Mouse (Mus musculus) heart, postnatal 0 days (tissue): Measurements from ENCODE around the gene Rtp3. TPM values are rescaled to one million over a fixed set of nuclear protein-coding genes. Genes with fewer than 3 reads are reported as not detected.

Source experiments
- ATAC-seq: fragments of 200-750 bp; cut with Nextera tagmentation; 2 replicates; pipeline ENCODE4 v1.8.0; 2017; ENCODE audit warnings: low read depth, moderate number of reproducible peaks, moderate library complexity; ENCODE audit not compliant: insufficient read depth
- DNase-seq: peaks from one replicate; pipeline ENCODE4 v3.0.0-alpha.2; 2016; ENCODE audit warnings: low spot score
- H3K27ac ChIP-seq: fragments of 300-500 bp; sonication (generic); 2 replicates; pipeline ENCODE4 v1.5.1; 2014; ENCODE audit warnings: low read depth, mild to moderate bottlenecking
- H3K27me3 ChIP-seq: fragments of 300-500 bp; sonication (generic); 2 replicates; pipeline ENCODE4 v1.6.1; 2014; ENCODE audit warnings: low read length, mixed read lengths; ENCODE audit not compliant: control insufficient read depth, insufficient read depth
- H3K36me3 ChIP-seq: fragments of 300-500 bp; sonication (generic); replicated peaks from 2 replicates; pipeline ENCODE4 v1.6.1; 2014; ENCODE audit warnings: low read length, mixed read lengths; ENCODE audit not compliant: control insufficient read depth, insufficient read depth
- H3K4me1 ChIP-seq: fragments of 300-500 bp; sonication (generic); 2 replicates; pipeline ENCODE4 v1.6.1; 2014; ENCODE audit warnings: antibody characterized with exemption; ENCODE audit not compliant: control insufficient read depth, insufficient read depth
- H3K4me2 ChIP-seq: fragments of 300-500 bp; sonication (generic); 2 replicates; pipeline ENCODE4 v1.6.1; 2014; ENCODE audit warnings: low read depth, mild to moderate bottlenecking, low read length, moderate library complexity
- H3K4me3 ChIP-seq: fragments of 300-500 bp; sonication (generic); 2 replicates; pipeline ENCODE4 v1.5.1; 2014; ENCODE audit warnings: low read depth, low read length
- H3K9ac ChIP-seq: fragments of 300-500 bp; sonication (generic); replicated peaks from 2 replicates; pipeline ENCODE4 v1.6.1; 2014; ENCODE audit warnings: low read depth, low read length, mixed read lengths
- H3K9me3 ChIP-seq: fragments of 300-500 bp; sonication (generic); replicated peaks from 2 replicates; pipeline ENCODE4 v1.6.1; 2016; ENCODE audit warnings: low read length; ENCODE audit not compliant: control insufficient read depth
- CTCF ChIP-seq: IDR thresholded peaks from 2 replicates; pipeline ENCODE4 v1.5.1; 2016; ENCODE audit warnings: antibody characterized with exemption, control low read depth, low read depth
- EP300 ChIP-seq: IDR thresholded peaks from 2 replicates; pipeline ENCODE4 v1.6.1; 2016; ENCODE audit warnings: antibody characterized with exemption, low read depth
- WGBS: fragments of 180-500 bp; shearing (Covaris S2); extraction: QIAGEN DNeasy Blood & Tissue Kit; methylation state at CpG from one replicate; pipeline ENCODE4 v1.1.7; 2014; 5-methylcytosine and 5-hydroxymethylcytosine counted together
- polyA plus RNA-seq: library from polyadenylated mRNA; unstranded; fragments of >200 nt; fragmentation: Nextera tagmentation; extraction: Ambion mirVana; gene quantifications from 2 replicates; pipeline ENCODE4 v1.2.1, GENCODE M21; 2015
- total RNA-seq: library from RNA; depleted of rRNA; stranded (reverse); fragments of >200 nt; gene quantifications from 2 replicates; pipeline ENCODE4 v1.2.3, GENCODE M21; 2014; ENCODE audit warnings: low replicate concordance

Gene Rtp3
- total and polyA plus RNA-seq, 2 experiments from 2014 or later, result 0.26 to 1.4 TPM

DNA sequence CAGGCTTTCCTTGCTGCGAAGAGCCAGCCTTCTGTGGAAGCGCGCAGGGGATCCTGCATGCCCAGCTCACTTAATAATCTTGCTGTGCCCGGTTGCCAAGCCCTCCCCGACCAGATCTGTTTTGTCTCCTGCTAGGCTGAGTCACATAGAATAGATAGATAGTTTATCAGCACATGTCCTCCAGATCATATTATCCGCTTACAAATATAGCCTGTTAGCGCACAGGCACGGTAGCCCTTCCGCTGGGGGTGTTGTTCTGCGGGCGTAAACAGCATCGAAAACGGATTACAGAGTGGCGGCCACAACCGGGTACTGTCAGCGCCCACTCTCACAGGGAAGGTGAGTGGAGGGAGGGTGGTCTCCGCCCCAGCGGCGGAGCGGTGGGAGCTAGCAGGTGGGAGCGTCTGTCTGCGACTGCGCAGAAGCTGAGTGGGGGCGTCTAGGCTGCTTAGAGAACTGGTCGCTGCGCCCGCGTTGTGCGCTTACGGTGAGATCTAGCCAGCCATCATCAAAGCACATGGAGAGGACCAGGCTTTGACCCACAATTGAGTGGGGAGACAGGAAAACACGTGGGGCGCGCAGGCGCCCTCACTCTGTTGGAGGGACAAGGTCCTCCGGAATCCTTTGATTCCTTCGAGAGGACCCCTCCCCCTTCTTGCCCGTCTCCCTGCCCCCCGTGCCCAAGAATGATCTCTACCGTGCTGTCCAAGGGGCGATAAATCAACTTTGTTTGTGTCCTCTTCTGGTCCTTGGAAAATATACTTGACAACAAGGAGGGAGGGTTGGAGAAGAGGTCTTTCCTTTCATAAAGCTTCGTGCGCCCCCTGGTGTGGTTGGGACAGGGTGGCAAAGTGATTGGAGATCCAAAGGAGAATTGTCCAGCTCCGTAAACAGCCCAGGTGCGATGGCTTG lies 36.6 kb downstream of the Rtp3 start:
- H3K9ac ChIP-seq, result peak overlapping the region; percentile 41
- H3K4me2 ChIP-seq, result peak overlapping the region; percentile 91
- H3K36me3 ChIP-seq, result peaks cover 4% of the 10 kb centered on the region
- H3K4me1 ChIP-seq, result peaks cover 16% of the 10 kb centered on the region
- peak overlapping the region; percentile 53 for H3K4me3 ChIP-seq
- H3K9me3 ChIP-seq, result no peaks in the 10 kb centered on the region
- no peaks in the 10 kb centered on the region for H3K27me3 ChIP-seq
- WGBS, result under 1% methylated on average over 44 of the region's 44 CpGs
- peak; percentile 79 for TF ChIP-seq CTCF
- peak; percentile 88 for TF ChIP-seq EP300
- H3K27ac ChIP-seq, result peak overlapping the region; percentile 86
- ATAC-seq, result peak; percentile 62
- DNase-seq, result peak; percentile 73

DNA sequence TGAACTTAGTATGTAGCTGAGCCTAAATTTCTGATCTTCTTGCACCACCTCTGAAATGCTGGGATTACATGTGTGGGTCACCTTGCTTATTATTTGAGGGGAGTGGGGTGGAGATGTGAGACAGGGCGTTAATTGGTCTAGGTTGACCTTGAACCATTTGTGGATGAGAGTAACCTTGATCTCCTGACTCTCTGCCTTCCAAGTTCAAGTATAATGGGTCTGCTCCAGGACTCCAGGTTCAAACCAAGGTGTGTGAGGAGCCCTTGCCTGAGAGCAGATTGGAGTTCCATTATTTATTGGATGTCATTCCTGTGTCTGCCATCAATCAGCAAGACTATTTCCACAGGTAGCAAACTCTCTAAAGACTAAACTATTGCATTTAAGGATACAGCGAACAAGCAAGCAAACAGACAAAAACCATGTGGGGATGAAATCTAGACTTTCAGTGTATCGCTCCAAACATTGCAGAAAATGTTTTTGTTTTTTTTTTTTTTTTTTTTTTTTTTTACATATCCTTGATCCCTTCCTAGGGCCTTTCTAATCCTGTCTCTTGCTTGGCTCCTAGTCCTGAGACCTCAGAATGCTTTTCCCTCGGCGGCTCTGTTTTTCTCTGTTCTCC lies 37.3 kb downstream of the Rtp3 start:
- no peaks in the 10 kb centered on the region; the same call in 1 of the 2 replicates for H3K36me3 ChIP-seq
- H3K4me3 ChIP-seq, result peak overlapping the region; percentile 53
- ATAC-seq (no peak), DNase-seq (no peak)
- H3K4me1 ChIP-seq, result peaks cover 18% of the 10 kb centered on the region
- no peaks in the 10 kb centered on the region for H3K9me3 ChIP-seq
- peak overlapping the region; percentile 91 for H3K4me2 ChIP-seq
- no peaks in the 10 kb centered on the region for H3K27me3 ChIP-seq
- peak overlapping the region; percentile 86 for H3K27ac ChIP-seq
- peak overlapping the region; percentile 41 for H3K9ac ChIP-seq
- 42% methylated on average over 5 of the region's 5 CpGs for WGBS
- TF ChIP-seq EP300 (no peak), CTCF (no peak)

DNA sequence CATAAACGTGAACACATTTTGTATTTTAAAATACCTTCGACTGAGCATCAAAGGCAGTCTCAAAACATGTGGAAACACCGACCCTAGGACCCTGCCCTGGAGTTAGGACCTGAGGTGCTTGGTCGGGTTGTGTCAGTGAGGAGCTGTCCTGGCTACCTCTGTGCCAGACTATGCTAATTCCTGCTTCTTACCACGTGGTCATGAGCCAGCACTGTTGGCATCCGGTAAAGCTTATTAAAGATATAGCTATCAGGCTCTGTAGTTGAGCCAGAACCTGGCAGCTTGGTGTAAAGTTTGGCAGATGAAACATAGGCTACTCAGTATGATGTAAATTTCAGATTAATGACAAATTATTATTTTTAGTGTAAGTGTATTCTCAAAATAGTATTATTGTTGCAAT lies 38.0 kb downstream of the Rtp3 start:
- H3K4me2 ChIP-seq, result no peak overlapping the region
- H3K36me3 ChIP-seq, result no peaks in the 10 kb centered on the region; the same call in 1 of the 2 replicates
- TF ChIP-seq CTCF (no peak), EP300 (no peak)
- peak; percentile 58; the same call in 1 of the 2 replicates for ATAC-seq
- WGBS, result 29% methylated on average over 6 of the region's 6 CpGs
- H3K27me3 ChIP-seq, result no peaks in the 10 kb centered on the region
- H3K9me3 ChIP-seq, result no peaks in the 10 kb centered on the region
- no peak overlapping the region for H3K4me3 ChIP-seq
- H3K4me1 ChIP-seq, result peaks cover 18% of the 10 kb centered on the region
- no peak overlapping the region for H3K9ac ChIP-seq
- H3K27ac ChIP-seq, result peak overlapping the region; percentile 86
- DNase-seq, result peak; percentile 68

DNA sequence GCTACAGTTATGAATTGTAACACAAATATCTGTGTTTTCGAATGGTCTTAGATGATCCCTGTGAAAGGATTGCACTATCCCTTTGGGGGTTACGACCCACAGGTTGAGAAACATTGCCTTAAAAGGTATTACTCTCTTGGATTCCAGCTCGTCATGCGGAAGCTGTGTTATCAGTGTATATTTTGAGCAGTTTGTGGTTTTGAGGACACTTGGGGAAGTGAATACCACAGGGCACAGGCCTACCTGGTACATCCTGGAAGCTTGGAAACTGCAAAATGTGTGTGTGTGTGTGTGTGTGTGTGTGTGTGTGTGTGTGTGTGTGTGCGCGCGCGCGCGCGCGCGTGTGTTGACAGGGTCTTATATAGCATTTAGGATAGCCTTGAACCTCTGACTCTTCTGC lies 38.5 kb downstream of the Rtp3 start:
- no peak for TF ChIP-seq CTCF
- TF ChIP-seq EP300, result no peak
- Histone ChIP-seq H3K27ac (peak overlapping the region; percentile 86), H3K9me3 (no peaks in the 10 kb centered on the region), H3K9ac (no peak overlapping the region), H3K4me3 (no peak overlapping the region), H3K36me3 (no peaks in the 10 kb centered on the region), H3K4me1 (peaks cover 18% of the 10 kb centered on the region), H3K27me3 (no peaks in the 10 kb centered on the region), H3K4me2 (no peak overlapping the region)
- ATAC-seq, result no peak
- WGBS, result 83% methylated on average over 13 of the region's 13 CpGs
- no peak for DNase-seq

DNA sequence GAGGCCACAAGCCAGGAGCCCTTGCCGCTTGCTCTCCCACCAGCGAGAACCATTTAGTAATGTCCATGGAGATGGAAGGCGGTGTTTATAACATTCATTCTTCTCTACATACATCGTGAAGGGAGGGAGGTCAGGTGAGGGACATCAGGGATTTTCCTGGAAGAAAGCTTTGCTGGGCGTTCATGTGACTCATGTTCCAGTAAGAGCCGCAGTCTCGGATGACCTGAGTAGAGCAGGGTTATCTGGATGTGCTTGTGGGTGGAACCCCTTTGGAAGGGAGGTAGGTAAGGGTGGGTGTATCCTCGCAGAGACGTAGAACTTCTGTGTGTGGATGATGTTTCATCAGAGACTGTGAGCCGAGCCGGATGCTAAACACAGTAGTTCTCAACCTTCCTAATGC lies 39.0 kb downstream of the Rtp3 start, which contains the start of gene Lrrc2:
Gene Lrrc2, plus strand, starts transcription at position 149 of the 400 bp plus-strand sequence.
- no peaks in the 10 kb centered on the region for H3K27me3 ChIP-seq
- TF ChIP-seq EP300 (no peak), CTCF (no peak)
- no peak within 1 kb of the TSS for H3K4me3 ChIP-seq
- peak within 1 kb of the TSS; percentile 86 for H3K27ac ChIP-seq
- H3K4me1 ChIP-seq, result peaks cover 17% of the 10 kb centered on the region
- H3K9ac ChIP-seq, result no peak within 1 kb of the TSS
- DNase-seq (no peak), ATAC-seq (no peak)
- no peaks in the 10 kb centered on the region for H3K9me3 ChIP-seq
- 52% methylated on average over 11 of the region's 11 CpGs for WGBS
- no peaks in the 10 kb centered on the region for H3K36me3 ChIP-seq
- no peak within 1 kb of the TSS for H3K4me2 ChIP-seq
